Mouse (Mus musculus) MEL (cell line): ENCODE measurements around the gene Dock4.

Experiments
- CHD2 ChIP-seq: IDR thresholded peaks from 2 replicates; pipeline ENCODE4 v1.6.1; 2011; ENCODE audit warnings: low read length, improper control_type of control experiment
- CTCF ChIP-seq, 3 experiments: IDR thresholded peaks in 2 of 3; conservative IDR thresholded peaks in 1 of 3; 2 replicates each; pipeline ENCODE4 v1.5.1; 2011 to 2012; ENCODE audit warnings: low read length in 3 of 3, low read depth in 2 of 3, mild to moderate bottlenecking in 2 of 3, improper control_type of control experiment in 1 of 3, inconsistent platforms in 1 of 3, mixed read lengths in 1 of 3, moderate library complexity in 1 of 3; ENCODE audit not compliant: control insufficient read depth in 1 of 3, insufficient read depth in 1 of 3, poor library complexity in 1 of 3, severe bottlenecking in 1 of 3
- E2F4 ChIP-seq: IDR thresholded peaks from 2 replicates; pipeline ENCODE4 v1.6.1; 2011; ENCODE audit warnings: low read depth, low read length, improper control_type of control experiment, borderline replicate concordance
- ETS1 ChIP-seq: IDR thresholded peaks from 2 replicates; pipeline ENCODE4 v1.6.1; 2012; ENCODE audit warnings: low read depth, mild to moderate bottlenecking, inconsistent platforms, low read length, improper control_type of control experiment, moderate library complexity
- NRF1 ChIP-seq: IDR thresholded peaks from 2 replicates; pipeline ENCODE4 v1.6.1; 2014; ENCODE audit warnings: low read depth, mild to moderate bottlenecking, inconsistent platforms, low read length, improper control_type of control experiment, moderate library complexity; ENCODE audit not compliant: poor library complexity, insufficient read depth, severe bottlenecking
- POLR2A ChIP-seq, 2 experiments: IDR thresholded peaks; 2 replicates each; pipeline ENCODE4 v1.6.1; 2011 to 2012; ENCODE audit warnings: low read length in 2 of 2, mild to moderate bottlenecking in 2 of 2, control low read depth in 1 of 2, improper control_type of control experiment in 1 of 2, low read depth in 1 of 2, moderate library complexity in 1 of 2; ENCODE audit not compliant: control insufficient read depth in 1 of 2, insufficient read depth in 1 of 2, poor library complexity in 1 of 2
- POLR2AphosphoS2 ChIP-seq: IDR thresholded peaks from 2 replicates; pipeline ENCODE4 v1.6.1; 2011; ENCODE audit warnings: low read length, improper control_type of control experiment
- POLR2AphosphoS5 ChIP-seq: IDR thresholded peaks from 2 replicates; pipeline ENCODE4 v1.6.1; 2012; ENCODE audit warnings: low read depth, borderline replicate concordance, mild to moderate bottlenecking, inconsistent platforms, low read length, moderate library complexity, mixed read lengths
- UBTF ChIP-seq: IDR thresholded peaks from 2 replicates; pipeline ENCODE4 v1.6.1; 2012; ENCODE audit warnings: low read depth, mild to moderate bottlenecking, inconsistent platforms, low read length, improper control_type of control experiment, moderate library complexity, borderline replicate concordance; ENCODE audit not compliant: insufficient read depth
- ZKSCAN1 ChIP-seq: IDR thresholded peaks from 2 replicates; pipeline ENCODE4 v1.6.1; 2012; ENCODE audit warnings: low read depth, mild to moderate bottlenecking, inconsistent platforms, low read length, improper control_type of control experiment, moderate library complexity
- ZMIZ1 ChIP-seq: IDR thresholded peaks from 2 replicates; pipeline ENCODE4 v1.6.1; 2012; ENCODE audit warnings: low read depth, mild to moderate bottlenecking, inconsistent platforms, low read length, improper control_type of control experiment, moderate library complexity
- ZNF384 ChIP-seq: IDR thresholded peaks from 2 replicates; pipeline ENCODE4 v1.6.1; 2012; ENCODE audit warnings: low read depth, mild to moderate bottlenecking, inconsistent platforms, low read length, improper control_type of control experiment

DNA sequence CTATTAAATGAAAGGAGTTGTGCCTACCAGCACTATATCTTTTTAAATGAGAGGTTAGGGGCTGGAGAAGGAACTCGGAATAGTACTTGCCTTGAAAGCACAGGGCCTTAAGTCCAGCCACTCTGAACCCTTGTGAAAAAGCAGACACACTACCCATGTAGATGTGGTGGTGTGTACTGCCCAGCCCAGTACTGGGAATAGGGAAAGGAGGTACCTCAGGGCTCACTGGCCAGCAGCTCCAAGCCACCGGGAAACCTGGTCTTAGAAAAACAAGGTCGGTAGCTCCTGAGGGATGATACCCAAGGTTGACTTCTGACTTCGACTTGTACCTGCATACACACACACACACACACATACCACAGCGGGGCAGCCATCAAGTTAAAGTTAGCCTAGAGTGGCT, 397.2 kb downstream of the Dock4 start:
- TF ChIP-seq ZMIZ1 (no peak), E2F4 (no peak), ETS1 (no peak), NRF1 (no peak), POLR2A (IDR thresholded peaks at IDR 0.05; ENCODE audit: control insufficient read depth in 1 of 2, insufficient read depth in 1 of 2, low read depth in 1 of 2, low read length in 2 of 2, poor library complexity in 1 of 2) (no peak), CTCF (IDR thresholded peaks at IDR 0.05 in 2 of 3, conservative IDR thresholded peaks at IDR 0.05 in 1 of 3; ENCODE audit: control insufficient read depth in 1 of 3, insufficient read depth in 1 of 3, low read depth in 2 of 3, low read length in 3 of 3, poor library complexity in 1 of 3, severe bottlenecking in 1 of 3) (no peak), CHD2 (no peak), POLR2AphosphoS5 (no peak), UBTF (no peak), POLR2AphosphoS2 (no peak), ZNF384 (no peak), ZKSCAN1 (no peak)
